Mouse (Mus musculus) large intestine, adult 2 months (tissue): Measurements from ENCODE around the gene Ciz1. TPM values are rescaled to one million over a fixed set of nuclear protein-coding genes. Genes with fewer than 3 reads are reported as not detected.

Experiments
- DNase-seq: peaks from one replicate; pipeline ENCODE4 v3.0.0-alpha.2; 2012; ENCODE audit warnings: low read depth, low spot score
- WGBS: fragments of 180-500 bp; shearing (Covaris S2); methylation state at CpG from one replicate; pipeline ENCODE4 v1.1.7; 2018; 5-methylcytosine and 5-hydroxymethylcytosine counted together
- polyA plus RNA-seq: library from polyadenylated mRNA; depleted of rRNA; stranded (reverse); fragments of >200 nt; gene quantifications from 2 replicates; pipeline ENCODE4 v1.2.3, GENCODE M21; 2012

Gene Ciz1
- polyA plus RNA-seq, 1 experiment: 102 TPM

DNA sequence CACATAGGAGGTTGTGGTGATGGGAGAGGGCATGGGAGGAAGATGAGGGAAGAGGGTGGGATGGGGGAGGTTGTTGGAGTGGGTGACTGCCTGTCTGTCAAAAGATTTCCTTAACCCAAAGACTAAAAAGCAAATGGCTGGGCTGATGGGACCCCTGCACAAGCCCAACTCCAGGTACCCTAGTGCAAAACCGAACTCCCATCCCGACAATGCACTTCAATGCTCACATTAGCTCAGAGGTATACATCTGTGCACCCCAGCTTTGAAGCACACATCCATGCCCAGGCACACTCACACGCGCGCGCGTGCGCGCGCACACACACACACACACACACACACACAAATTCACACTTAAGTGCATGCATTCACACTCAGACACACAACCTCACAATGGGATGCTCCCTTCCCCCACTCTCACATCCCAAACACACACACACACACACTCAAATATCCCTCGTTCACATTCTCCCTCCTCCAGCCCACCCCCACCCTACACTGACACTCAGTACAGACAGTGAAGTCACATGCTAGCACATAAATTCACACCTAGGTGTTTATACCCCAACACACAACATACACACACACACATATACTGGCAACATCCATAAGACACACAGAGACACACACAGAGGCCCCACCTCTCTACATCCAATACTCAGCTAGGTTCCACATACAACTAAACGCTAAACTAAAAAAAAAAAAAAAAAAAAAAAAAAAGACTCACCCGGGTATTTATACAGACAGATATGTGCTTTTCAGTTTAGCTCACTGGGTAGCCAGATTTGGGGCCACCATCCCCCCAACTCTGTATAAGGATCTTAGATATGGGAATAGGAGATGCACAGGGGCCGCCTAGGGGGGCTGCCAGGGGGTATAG is 33.2 kb upstream of the Ciz1 start:
- WGBS: 73% methylated on average over 14 of the region's 14 CpGs
- no peak for DNase-seq

DNA sequence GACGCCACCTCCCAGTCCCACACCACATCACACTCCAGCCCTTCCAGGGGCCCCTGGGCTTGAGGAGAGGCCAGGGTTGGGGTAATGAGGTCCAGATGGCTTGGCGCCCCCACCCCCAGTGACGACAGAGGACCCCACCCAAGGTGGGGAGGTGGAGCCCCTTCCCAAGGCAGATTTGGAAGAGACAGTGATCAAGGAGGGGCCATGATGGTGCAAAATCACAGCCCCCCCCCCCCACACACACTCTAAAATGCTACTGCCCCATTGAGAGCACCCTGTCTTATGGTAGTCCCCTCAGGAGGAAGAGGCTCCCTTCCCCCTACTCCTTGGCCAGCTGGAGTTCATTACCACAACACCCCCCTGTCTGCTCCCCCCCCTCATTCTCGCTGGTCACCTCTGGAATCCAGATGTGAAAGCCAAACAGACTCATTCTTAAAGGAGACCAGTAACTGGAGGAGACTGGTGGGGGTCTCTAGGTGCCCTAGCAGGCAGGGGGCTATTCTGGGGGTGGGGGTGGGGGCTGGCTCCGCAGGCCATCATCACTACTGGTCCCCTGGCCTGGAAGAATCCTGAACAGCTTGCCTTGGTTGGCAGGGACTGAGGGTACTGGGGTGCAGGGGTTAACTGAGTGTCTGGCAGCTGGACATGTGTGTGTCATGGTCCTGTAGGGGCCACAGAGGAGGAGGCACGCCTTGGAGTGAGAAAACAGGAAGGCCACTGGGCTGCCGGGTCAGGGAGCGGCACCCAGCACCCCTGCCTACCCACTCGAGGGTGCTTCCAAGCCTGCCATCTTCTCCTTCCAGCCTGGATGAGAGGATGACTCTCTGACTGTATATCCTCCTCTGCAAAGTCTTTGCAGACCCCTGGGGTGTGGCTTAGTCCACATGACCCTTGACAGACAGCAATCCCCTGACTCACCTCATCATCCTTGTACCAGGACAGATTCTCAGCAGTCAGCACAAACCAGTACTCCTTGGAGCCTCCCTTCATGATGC is 32.2 kb upstream of the Ciz1 start:
- 43% methylated on average over 9 of the region's 9 CpGs for WGBS
- no peak for DNase-seq

DNA sequence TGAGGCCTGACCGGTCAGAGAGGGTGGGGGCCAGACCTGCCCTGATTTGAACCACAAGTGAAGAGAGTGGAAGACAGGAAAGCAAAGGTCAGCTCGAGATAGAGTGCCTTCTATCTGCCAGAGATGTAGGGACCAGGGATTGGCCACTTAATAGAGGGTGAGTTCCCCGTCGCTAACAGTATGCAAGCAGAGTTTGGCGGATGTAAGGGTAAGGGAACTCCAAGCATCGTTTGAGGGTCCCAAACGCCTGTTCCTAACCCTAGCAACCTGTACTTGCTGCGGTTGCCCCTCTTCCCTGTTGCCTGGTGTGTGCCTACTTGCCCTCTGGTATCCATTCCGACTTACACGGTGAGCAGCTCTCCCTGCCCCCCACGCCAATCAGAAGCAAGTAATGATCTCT is 31.4 kb upstream of the Ciz1 start:
- DNase-seq: no peak
- WGBS: 68% methylated on average over 11 of the region's 11 CpGs

DNA sequence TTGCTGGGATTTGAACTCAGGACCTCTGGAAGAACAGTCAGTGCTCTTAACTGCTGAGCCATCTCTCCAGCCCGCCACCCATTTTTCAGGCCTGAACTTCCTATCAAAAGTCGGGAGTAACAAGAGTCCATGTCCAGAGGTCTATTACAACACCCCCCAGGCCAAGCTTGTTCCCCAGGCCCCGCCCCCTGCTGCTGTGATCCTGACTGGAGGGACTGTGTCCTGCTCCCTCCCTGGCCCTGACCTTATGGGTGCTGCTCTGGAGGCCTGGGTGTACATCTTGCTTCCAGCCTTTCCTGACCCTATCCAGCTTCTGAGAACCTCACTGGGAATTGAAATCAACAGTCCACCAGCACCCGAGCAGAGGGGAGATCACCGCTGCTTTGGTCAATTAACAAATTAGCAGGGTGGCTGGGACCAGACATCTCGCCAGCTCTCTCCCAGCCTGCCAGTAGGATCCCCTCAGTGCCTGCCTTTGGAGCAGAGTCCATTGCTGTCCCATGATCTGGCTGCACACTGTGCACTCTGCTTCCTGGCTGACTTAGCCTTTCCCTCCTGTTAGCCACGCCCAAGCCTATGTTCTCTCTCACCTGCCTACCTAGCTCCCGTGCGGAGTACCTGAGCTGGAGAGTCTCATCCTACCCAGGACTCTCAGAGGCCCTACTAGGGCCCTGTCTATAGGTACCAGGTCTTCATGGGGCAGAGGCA is 30.4 kb upstream of the Ciz1 start:
- WGBS: 51% methylated on average over 9 of the region's 9 CpGs
- DNase-seq: no peak

DNA sequence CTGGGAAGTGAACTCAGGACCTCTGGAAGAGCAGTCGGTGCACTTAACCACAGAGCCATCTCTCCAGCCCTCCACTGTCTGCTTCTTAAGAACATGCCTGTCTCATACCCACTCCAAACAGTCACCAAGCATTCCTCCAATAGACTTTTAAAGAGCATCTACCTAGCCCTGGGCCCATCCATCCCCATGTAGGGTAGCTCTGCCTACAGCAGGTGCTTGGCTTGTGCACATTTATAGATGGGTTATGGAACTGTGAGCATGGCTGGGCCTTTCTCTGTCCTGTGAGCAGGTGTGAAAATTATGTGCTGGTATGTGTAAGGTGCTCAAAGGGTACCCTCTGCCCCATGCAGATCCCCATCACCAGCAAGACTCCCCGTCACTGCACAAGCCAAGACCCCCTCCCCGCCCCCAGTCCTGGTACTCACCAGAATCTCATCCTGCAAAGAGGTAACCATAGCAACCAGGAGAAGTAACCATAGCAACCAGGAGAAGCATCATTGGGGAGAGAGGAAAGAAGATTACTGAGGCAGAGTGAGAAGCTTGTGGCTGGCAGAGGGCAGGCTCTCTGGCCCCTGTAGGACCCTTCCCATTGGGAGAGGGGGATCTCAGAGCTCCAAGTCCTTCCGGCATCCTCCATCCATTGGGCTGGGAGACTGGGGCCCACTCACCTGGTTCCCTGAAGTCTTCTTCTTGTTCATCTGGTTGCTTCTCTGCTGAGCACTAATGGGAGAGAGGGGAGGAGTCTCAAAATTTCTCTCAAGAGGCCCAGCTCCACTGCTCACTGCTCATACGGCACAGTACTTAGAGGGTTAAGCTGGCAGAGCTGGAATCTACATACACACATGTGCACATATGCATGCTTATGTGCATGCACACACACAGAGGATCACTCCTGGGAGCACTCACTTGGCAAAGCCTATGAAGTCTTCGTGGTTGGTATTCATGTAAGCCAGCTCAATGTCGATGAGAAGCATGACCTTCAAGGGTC is 29.1 kb upstream of the Ciz1 start:
- DNase-seq: no peak
- WGBS: 83% methylated on average over 7 of the region's 7 CpGs

DNA sequence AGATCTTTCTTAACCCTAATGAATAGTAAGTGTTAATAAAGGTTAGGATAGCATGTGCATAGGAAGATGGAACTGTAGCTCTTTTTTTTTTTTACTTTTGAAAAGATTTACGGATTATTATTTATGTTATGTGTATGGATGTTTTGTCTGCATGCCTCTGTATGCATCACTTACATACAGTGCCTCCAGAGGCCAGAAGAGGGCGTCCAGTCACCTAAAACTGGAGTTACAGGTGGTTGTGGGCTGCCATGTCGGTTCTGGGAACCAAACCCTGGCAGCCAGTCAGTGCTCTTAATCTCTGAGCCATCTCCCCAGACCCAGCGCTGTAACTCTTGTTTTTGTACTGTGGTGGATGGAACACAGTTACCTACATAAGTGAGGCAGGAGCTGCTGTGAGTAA is 27.8 kb upstream of the Ciz1 start:
- no peak for DNase-seq
- 59% methylated on average over 4 of the region's 4 CpGs for WGBS

DNA sequence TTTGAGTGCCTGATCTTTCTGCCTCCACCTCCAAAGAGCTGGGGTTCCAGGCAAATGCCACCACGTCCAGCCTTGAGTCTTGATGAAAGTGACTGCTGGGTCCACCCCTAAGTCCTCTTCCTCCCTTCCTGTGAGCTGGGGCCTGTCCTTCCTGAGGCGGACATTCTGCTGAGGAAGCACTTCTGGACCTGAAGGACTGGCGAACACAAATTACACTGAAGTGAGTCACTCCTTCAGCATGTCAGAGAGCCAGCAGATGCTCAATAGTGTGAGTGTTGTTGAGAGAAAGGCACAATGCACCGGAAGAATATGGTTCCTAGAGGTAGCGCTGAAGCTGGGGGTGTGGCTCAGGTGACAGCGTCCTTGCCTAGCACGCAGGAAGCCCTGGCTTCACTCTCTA is 26.8 kb upstream of the Ciz1 start:
- DNase-seq: no peak
- 37% methylated on average over 7 of the region's 7 CpGs for WGBS

DNA sequence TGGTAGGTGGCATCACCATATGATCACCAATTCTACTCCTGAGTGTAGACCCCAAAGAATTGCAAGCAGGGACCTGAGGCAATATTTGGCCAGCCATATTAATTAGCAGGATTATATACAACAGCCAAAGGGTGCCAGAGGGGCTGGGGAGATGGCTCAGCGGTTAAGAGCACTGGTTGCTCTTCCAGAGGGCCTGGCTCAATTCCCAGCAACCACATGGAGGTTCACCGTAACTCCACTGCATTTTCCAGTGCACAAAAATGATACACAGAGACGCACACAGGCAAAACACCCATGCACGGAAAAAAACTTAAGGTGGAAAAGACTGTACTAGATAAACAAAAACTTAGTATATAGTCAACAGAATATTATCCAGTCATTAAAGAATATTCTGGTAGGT is 24.9 kb upstream of the Ciz1 start:
- DNase-seq: no peak
- WGBS: 69% methylated on average over 4 of the region's 4 CpGs

DNA sequence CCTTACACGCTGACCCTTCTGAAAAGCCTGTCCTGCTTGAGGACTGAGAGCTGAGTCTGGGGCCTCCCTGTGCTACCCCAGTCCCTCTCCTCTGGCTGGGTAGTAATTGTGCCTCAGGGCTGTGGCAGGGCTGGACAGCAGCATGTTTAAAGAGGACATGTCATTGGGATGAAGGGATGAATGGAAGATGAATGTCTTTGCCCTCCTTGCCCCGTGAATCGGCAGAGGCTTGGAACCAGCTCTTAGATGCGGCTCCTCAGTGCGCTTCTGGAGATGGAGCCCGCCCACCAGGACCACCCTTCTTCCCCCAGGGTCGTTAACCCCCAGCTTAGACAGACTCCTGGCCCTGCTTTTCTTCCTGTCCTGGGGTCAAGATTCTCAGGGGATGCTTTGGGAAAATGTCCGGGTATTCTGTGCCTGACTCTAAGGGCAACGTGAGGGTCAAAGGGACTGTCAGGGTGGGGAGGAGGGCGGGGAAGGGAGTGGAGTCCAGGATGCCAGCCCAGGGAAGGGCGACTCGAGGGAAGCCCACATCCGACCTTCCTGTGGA is 23.1 kb upstream of the Ciz1 start:
- WGBS: 44% methylated on average over 13 of the region's 13 CpGs
- DNase-seq: no peak

DNA sequence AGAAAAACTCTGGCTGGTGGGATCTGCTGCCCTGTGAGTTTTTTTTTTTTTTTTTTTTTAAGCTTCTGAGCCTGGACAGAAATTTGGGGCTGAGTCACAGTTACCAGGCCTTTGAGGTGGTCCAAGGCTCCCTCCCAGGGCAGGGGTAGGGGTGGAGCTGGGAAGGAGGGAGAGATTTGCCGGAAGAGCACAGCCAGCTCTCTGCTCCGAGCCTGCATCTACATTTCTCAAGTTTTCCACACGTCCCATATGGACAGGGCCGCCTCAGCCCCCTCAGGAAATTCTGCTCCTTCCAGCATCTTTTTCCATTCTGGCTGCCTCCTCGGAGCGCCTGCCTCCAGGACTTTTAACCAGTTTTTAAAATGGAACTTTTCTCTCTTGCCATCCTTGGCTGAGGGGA is 22.6 kb upstream of the Ciz1 start:
- WGBS: 67% methylated on average over 6 of the region's 6 CpGs
- no peak for DNase-seq

DNA sequence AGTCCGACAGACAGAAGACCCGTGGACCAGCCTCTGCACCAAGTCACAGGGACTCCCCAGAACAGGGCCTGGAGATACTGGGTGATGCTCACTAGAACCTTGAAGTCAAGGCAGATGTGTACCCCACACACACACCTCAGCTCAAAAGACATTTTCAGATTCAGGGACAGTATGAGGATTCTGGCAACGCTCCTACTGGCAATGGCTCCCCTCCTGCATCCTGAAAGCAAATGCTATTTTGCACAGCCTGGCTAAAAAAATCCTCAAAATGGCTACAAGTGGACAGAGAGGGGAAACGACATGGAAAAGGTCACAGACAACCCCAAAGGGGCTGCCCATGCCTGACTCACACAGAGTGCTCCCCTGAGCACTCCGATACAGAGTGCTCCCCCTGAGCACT is 20.0 kb upstream of the Ciz1 start:
- 84% methylated on average over 5 of the region's 5 CpGs for WGBS
- DNase-seq: no peak

DNA sequence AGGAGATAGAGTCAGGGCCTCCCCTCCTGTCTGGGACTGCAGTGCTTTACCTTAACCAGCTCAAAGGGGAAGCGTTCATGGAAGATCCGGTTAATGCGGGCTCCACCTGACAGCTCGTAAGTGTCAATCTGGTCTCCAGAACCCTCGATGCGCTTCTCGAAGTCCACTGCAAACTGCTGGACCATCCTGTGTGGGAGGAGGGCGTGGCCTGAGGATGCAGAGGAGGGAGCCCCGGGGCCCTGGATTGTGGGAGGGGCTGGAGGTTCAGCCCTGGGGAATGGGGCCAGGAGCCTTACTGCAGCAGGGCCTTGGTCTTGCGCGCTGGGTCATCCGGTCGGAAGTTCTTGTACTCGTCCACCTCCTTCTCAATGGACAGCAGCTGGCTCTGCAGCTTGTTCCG is 16.2 kb upstream of the Ciz1 start:
- no peak for DNase-seq
- 48% methylated on average over 15 of the region's 15 CpGs for WGBS

DNA sequence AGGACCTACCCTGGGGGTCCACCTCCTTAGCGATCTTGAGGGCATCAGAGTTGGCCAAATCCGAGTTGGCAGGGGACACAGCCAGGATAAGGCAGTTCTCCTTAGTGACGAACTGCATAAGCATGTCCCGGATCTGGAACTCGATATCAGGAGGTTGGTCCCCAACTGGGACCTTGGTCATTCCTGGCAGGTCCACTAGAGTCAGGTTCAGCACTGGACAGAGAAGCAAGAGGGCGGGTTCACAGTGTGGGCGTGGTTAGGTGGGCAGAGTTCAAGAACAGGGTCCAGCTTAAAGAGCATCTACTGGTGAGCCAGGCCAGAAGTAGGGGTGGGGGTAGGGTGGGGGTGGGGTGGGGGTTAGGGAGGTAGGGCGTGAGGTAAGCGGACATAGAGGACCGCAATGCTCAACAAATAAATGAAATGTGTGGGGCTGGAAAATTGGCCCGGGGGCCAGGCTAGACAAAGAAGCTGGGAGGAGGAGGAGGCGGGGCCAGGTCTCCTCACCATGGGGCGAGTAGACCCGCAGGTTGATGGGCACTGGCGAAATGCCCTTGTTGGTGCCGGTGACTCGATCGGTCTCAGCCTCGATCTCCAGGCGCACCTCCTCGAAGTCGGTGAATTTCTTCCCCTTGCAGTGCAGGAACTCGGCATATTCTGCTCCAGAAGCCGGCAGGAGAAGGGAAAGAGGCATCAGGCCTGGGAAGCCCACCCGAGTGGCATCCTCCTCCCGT is 12.1 kb upstream of the Ciz1 start:
- no peak for DNase-seq
- 59% methylated on average over 26 of the region's 26 CpGs for WGBS

DNA sequence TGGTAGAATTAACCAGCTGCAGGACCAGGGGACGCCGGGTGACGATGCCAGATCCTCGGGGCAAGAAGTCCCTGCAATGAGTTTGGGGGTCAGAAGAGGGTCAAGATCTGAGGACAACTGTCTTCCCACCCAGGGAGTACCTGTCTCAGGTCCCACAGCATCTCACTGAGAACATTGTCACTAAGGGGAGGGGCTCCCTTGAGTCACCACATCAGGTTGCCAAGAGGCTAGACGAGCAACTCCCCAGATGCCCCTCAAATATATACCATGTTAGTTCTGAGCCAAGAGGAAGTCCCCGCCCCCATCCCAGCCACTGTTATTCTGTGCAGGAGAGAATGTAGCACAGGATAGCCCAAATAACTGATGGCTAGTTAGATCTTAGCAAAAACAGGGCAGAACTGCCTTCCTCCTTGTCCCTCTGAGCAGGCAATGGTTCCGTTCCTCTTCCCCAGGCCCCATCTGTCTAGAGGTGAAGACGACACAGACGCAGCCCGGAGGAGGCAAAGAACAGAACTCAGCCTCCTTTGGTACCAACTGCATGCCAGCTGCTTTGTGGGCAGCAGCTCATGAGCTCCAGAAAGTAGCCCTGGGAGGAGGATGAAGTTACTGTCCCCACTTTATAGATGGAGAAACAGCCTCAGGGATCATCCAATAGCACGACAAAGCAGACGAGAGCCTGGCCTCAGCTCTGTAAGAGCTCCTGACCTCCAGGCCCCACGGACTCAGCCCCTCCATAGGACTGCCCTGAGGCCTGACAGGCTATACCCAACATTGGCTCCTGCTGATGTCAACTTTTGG is 11.1 kb upstream of the Ciz1 start:
- 81% methylated on average over 13 of the region's 13 CpGs for WGBS
- DNase-seq: no peak

DNA sequence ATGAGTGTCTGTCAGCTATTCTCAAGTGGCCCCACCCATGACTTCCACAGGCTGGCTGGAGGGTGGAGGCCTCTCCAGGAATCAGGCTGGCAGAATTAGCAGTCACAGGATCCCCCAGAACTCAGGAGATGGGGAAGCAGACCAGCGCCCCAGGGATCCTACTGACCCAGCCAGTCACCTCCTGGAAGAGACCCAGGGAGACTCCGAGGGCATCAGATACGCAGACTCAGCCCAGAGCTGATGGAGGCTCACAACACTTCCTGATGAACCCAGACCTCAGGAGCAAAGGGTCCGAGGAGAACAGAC is 10.5 kb upstream of the Ciz1 start:
- DNase-seq: no peak
- WGBS: 81% methylated on average over 4 of the region's 4 CpGs

DNA sequence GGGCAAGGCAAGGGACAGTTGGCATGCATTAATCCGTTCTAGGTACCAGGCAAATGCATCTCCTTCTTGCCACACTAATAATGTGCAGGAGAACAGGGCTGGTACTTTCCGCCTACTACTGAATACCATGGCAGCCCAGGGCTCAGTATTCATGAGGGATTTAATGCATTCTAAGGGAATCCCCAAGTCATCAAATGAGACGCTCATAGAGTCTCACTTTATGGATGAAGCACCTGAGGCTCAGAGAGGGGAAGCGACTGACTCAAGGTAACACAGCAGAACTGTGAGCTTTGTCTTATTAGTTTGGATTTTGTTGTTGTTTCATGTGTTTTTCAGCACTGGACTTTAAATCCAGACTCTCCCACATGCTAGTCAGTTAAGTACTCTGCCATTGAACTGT is 10.1 kb upstream of the Ciz1 start:
- no peak for DNase-seq
- 84% methylated on average over 4 of the region's 4 CpGs for WGBS

DNA sequence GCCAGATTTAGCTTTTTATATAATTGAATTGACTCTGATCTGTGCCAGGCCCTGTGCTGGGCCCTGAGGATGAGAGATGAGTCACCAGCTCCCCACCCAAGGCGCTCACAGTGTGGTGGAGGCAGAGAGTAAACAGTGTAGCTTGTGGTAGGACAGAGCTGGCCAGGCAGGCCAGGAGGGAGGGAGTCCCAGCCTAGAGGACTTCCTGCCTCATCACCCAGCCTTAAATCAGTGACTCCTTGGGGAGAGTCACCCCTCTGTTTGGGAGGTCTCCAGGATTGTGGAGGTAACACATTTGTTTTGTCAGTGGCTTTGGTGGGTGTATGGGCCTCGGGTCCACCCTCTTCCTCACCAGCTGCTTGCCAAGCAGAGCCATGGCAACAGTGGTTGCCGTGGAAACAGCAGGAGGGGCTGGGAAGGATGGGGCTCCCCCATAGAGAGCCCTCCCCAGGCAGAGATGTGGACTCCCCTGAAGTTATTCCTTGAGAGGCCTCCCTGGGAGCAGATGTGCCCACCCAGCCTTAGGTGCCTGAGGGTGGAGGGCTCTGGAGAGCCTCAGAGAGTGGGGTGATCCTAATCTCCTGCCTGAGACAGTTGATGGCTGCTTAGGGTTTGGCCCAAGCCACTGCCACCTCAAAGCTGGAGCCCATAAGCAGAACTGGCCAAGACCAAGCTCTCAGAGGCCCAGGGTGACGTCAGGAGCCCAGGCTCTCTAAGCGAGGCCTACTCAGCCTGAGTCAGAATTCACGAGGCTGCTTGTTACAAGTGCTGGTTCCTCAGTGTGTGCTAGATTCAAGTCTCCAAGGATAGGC is 9.4 kb upstream of the Ciz1 start:
- 49% methylated on average over 6 of the region's 6 CpGs for WGBS
- DNase-seq: no peak
